Mouse (Mus musculus): ENCODE data around the gene Rptor. TPM values are rescaled to one million over a fixed set of nuclear protein-coding genes. Genes with fewer than 3 reads are reported as not detected.

Gene Rptor
- polyA plus RNA-seq, 1 experiment from 2014 or later, result 12.6 TPM

GRCm38 (mm10) chr11:119933819-119934583, 331.3 kb downstream of the Rptor start:
- 86% methylated on average over 8 of the region's 8 CpGs for WGBS
- no peak for DNase-seq (ENCODE audit: low spot score)
- ATAC-seq (ENCODE audit: insufficient read depth, low FRiP score, low TSS enrichment), result no peak
- Histone ChIP-seq H3K36me3 (ENCODE audit: control insufficient read depth, insufficient read depth, low read length) (no peaks in the 10 kb centered on the region), H3K27me3 (ENCODE audit: control insufficient read depth, insufficient read depth, low read length) (no peaks in the 10 kb centered on the region), H3K27ac (ENCODE audit: low read depth, low read length) (no peak overlapping the region), H3K4me2 (ENCODE audit: low read depth) (no peak overlapping the region), H3K9me3 (ENCODE audit: control insufficient read depth, low read length) (no peaks in the 10 kb centered on the region), H3K9ac (ENCODE audit: low read length) (no peak overlapping the region), H3K4me3 (ENCODE audit: low read depth, low read length) (no peak overlapping the region), H3K4me1 (ENCODE audit: control insufficient read depth, insufficient read depth, low read length) (no peaks in the 10 kb centered on the region)

- 81% methylated on average over 8 of the region's 8 CpGs for WGBS
- Histone ChIP-seq H3K36me3 (ENCODE audit: control insufficient read depth, insufficient read depth, low read length) (no peaks in the 10 kb centered on the region), H3K27me3 (ENCODE audit: control insufficient read depth, insufficient read depth, low read length) (no peaks in the 10 kb centered on the region), H3K27ac (ENCODE audit: low read depth, low read length) (no peak overlapping the region), H3K9me3 (ENCODE audit: control insufficient read depth, low read length) (no peaks in the 10 kb centered on the region), H3K4me2 (ENCODE audit: low read depth) (no peak overlapping the region), H3K4me1 (ENCODE audit: control insufficient read depth, insufficient read depth, low read length) (no peaks in the 10 kb centered on the region), H3K9ac (ENCODE audit: low read length) (no peak overlapping the region), H3K4me3 (ENCODE audit: low read depth, low read length) (no peak overlapping the region)
- DNase-seq (ENCODE audit: low spot score), result no peak
- no peak for ATAC-seq (ENCODE audit: insufficient read depth, low FRiP score, low TSS enrichment)
These were observed 332.1 kb downstream of the Rptor start for GRCm38 (mm10) chr11:119934773-119935172.

- no peaks in the 10 kb centered on the region for H3K4me1 ChIP-seq (ENCODE audit: control insufficient read depth, insufficient read depth, low read length)
- ATAC-seq (ENCODE audit: insufficient read depth, low FRiP score, low TSS enrichment) (no peak), DNase-seq (ENCODE audit: low spot score) (peak; percentile 77)
- 34% methylated on average over 6 of the region's 6 CpGs for WGBS
- H3K4me3 ChIP-seq (ENCODE audit: low read depth, low read length), result no peak overlapping the region
- H3K9ac ChIP-seq (ENCODE audit: low read length), result no peak overlapping the region
- no peaks in the 10 kb centered on the region for H3K9me3 ChIP-seq (ENCODE audit: control insufficient read depth, low read length)
- no peaks in the 10 kb centered on the region for H3K36me3 ChIP-seq (ENCODE audit: control insufficient read depth, insufficient read depth, low read length)
- no peak overlapping the region for H3K4me2 ChIP-seq (ENCODE audit: low read depth)
- H3K27me3 ChIP-seq (ENCODE audit: control insufficient read depth, insufficient read depth, low read length), result no peaks in the 10 kb centered on the region
- no peak overlapping the region for H3K27ac ChIP-seq (ENCODE audit: low read depth, low read length)
These were observed 332.8 kb downstream of the Rptor start for GRCm38 (mm10) chr11:119935457-119935856.

GRCm38 (mm10) chr11:119936456-119936855, 333.8 kb downstream of the Rptor start:
- Histone ChIP-seq H3K27me3 (ENCODE audit: control insufficient read depth, insufficient read depth, low read length) (no peaks in the 10 kb centered on the region), H3K9me3 (ENCODE audit: control insufficient read depth, low read length) (no peaks in the 10 kb centered on the region), H3K36me3 (ENCODE audit: control insufficient read depth, insufficient read depth, low read length) (no peaks in the 10 kb centered on the region), H3K4me2 (ENCODE audit: low read depth) (no peak overlapping the region), H3K27ac (ENCODE audit: low read depth, low read length) (no peak overlapping the region), H3K9ac (ENCODE audit: low read length) (no peak overlapping the region), H3K4me3 (ENCODE audit: low read depth, low read length) (no peak overlapping the region), H3K4me1 (ENCODE audit: control insufficient read depth, insufficient read depth, low read length) (peaks cover under 1% of the 10 kb centered on the region; the same call in 1 of the 2 replicates)
- DNase-seq (ENCODE audit: low spot score), result no peak
- no peak for ATAC-seq (ENCODE audit: insufficient read depth, low FRiP score, low TSS enrichment)
- WGBS, result 84% methylated on average over 2 of the region's 2 CpGs

- WGBS, result 59% methylated on average over 12 of the region's 12 CpGs
- no peak for DNase-seq (ENCODE audit: low spot score)
- H3K27ac ChIP-seq (ENCODE audit: low read depth, low read length), result no peak overlapping the region
- H3K9ac ChIP-seq (ENCODE audit: low read length), result no peak overlapping the region
- H3K27me3 ChIP-seq (ENCODE audit: control insufficient read depth, insufficient read depth, low read length), result no peaks in the 10 kb centered on the region
- no peak for ATAC-seq (ENCODE audit: insufficient read depth, low FRiP score, low TSS enrichment)
- no peak overlapping the region for H3K4me3 ChIP-seq (ENCODE audit: low read depth, low read length)
- no peak overlapping the region for H3K4me2 ChIP-seq (ENCODE audit: low read depth)
- H3K4me1 ChIP-seq (ENCODE audit: control insufficient read depth, insufficient read depth, low read length), result peaks cover 8% of the 10 kb centered on the region; the same call in 1 of the 2 replicates
- no peaks in the 10 kb centered on the region for H3K9me3 ChIP-seq (ENCODE audit: control insufficient read depth, low read length)
- no peaks in the 10 kb centered on the region for H3K36me3 ChIP-seq (ENCODE audit: control insufficient read depth, insufficient read depth, low read length)
These were observed 334.5 kb downstream of the Rptor start for GRCm38 (mm10) chr11:119937216-119937615.

GRCm38 (mm10) chr11:119937772-119938502, 335.2 kb downstream of the Rptor start:
- WGBS, result 55% methylated on average over 19 of the region's 19 CpGs
- Histone ChIP-seq H3K4me3 (ENCODE audit: low read depth, low read length) (no peak overlapping the region), H3K4me2 (ENCODE audit: low read depth) (no peak overlapping the region), H3K36me3 (ENCODE audit: control insufficient read depth, insufficient read depth, low read length) (no peaks in the 10 kb centered on the region), H3K9ac (ENCODE audit: low read length) (no peak overlapping the region), H3K9me3 (ENCODE audit: control insufficient read depth, low read length) (no peaks in the 10 kb centered on the region), H3K27me3 (ENCODE audit: control insufficient read depth, insufficient read depth, low read length) (no peaks in the 10 kb centered on the region), H3K4me1 (ENCODE audit: control insufficient read depth, insufficient read depth, low read length) (peaks cover 9% of the 10 kb centered on the region; the same call in 1 of the 2 replicates), H3K27ac (ENCODE audit: low read depth, low read length) (no peak overlapping the region)
- ATAC-seq (ENCODE audit: insufficient read depth, low FRiP score, low TSS enrichment) (no peak), DNase-seq (ENCODE audit: low spot score) (no peak)

GRCm38 (mm10) chr11:119939073-119939710, 336.5 kb downstream of the Rptor start:
- H3K4me1 ChIP-seq (ENCODE audit: control insufficient read depth, insufficient read depth, low read length), result peaks cover 18% of the 10 kb centered on the region; the same call in 1 of the 2 replicates
- no peaks in the 10 kb centered on the region for H3K27me3 ChIP-seq (ENCODE audit: control insufficient read depth, insufficient read depth, low read length)
- H3K9ac ChIP-seq (ENCODE audit: low read length), result no peak overlapping the region
- no peaks in the 10 kb centered on the region for H3K9me3 ChIP-seq (ENCODE audit: control insufficient read depth, low read length)
- DNase-seq (ENCODE audit: low spot score) (no peak), ATAC-seq (ENCODE audit: insufficient read depth, low FRiP score, low TSS enrichment) (no peak)
- no peaks in the 10 kb centered on the region for H3K36me3 ChIP-seq (ENCODE audit: control insufficient read depth, insufficient read depth, low read length)
- no peak overlapping the region for H3K27ac ChIP-seq (ENCODE audit: low read depth, low read length)
- no peak overlapping the region for H3K4me3 ChIP-seq (ENCODE audit: low read depth, low read length)
- 49% methylated on average over 8 of the region's 8 CpGs for WGBS
- no peak overlapping the region for H3K4me2 ChIP-seq (ENCODE audit: low read depth)

GRCm38 (mm10) chr11:119939711-119940106, 337.0 kb downstream of the Rptor start:
- Histone ChIP-seq H3K4me3 (ENCODE audit: low read depth, low read length) (no peak overlapping the region), H3K9me3 (ENCODE audit: control insufficient read depth, low read length) (no peaks in the 10 kb centered on the region), H3K4me2 (ENCODE audit: low read depth) (no peak overlapping the region), H3K27me3 (ENCODE audit: control insufficient read depth, insufficient read depth, low read length) (no peaks in the 10 kb centered on the region), H3K4me1 (ENCODE audit: control insufficient read depth, insufficient read depth, low read length) (peaks cover 18% of the 10 kb centered on the region; the same call in 1 of the 2 replicates), H3K36me3 (ENCODE audit: control insufficient read depth, insufficient read depth, low read length) (no peaks in the 10 kb centered on the region), H3K9ac (ENCODE audit: low read length) (no peak overlapping the region), H3K27ac (ENCODE audit: low read depth, low read length) (no peak overlapping the region)
- WGBS, result 62% methylated on average over 4 of the region's 4 CpGs
- ATAC-seq (ENCODE audit: insufficient read depth, low FRiP score, low TSS enrichment) (no peak), DNase-seq (ENCODE audit: low spot score) (no peak)

Data from neural tube, embryonic 11.5 days (tissue).